ENCODE assay signal across 24 mouse cellular contexts in genomic region chr8:119156454-119156921, GRCm38 (mm10).
DNase-seq lines count a peak whose midpoint lies in the region; TF ChIP-seq lines count a peak whose summit lies in the region.
"Had no signal": no experiment of that assay in that cellular context is flagged by ENCODE, and none has a peak within 500 bp of the region (broad histone marks: within the 10 kb centered on the region; RNA-seq: fewer than 3 reads in every experiment).

No protein-coding gene starts in this region.

- H3K27me3 ChIP-seq in myocyte (ENCODE audit: control insufficient read depth, insufficient read depth, insufficient read length): no peaks in the 10 kb centered on the region
- H3K27me3 ChIP-seq: embryonic facial prominence, embryonic 13.5 days; forebrain, embryonic 15.5 days; heart, embryonic 13.5 days; limb, embryonic 15.5 days; lung, embryonic 15.5 days had no signal

- no peak overlapping the region for H3ac ChIP-seq in myocyte (ENCODE audit: control insufficient read depth, insufficient read length)

- no peak overlapping the region for H3K4me3 ChIP-seq in myocyte
- H3K4me3 ChIP-seq: embryonic facial prominence, embryonic 13.5 days; erythroblast, embryonic 14.5 days; forebrain, embryonic 15.5 days; heart, adult 2 months; heart, embryonic 13.5 days; limb, embryonic 15.5 days; lung, embryonic 15.5 days had no signal

- TF ChIP-seq POLR2A in myocyte (IDR thresholded peaks at IDR 0.05; ENCODE audit: insufficient read length, low read depth): no peak

- peak overlapping the region; percentile 18 for H3K4me2 ChIP-seq in myocyte (ENCODE audit: low read depth)
- H3K4me2 ChIP-seq: embryonic facial prominence, embryonic 13.5 days; forebrain, embryonic 15.5 days; heart, embryonic 13.5 days; limb, embryonic 15.5 days; lung, embryonic 15.5 days had no signal

- H3K36me3 ChIP-seq in myocyte (ENCODE audit: control insufficient read depth, insufficient read depth): no peaks in the 10 kb centered on the region
- H3K36me3 ChIP-seq: embryonic facial prominence, embryonic 13.5 days; forebrain, embryonic 15.5 days; heart, embryonic 13.5 days; limb, embryonic 15.5 days; lung, embryonic 15.5 days had no signal

- no peaks in the 10 kb centered on the region for H3K79me2 ChIP-seq in myocyte (ENCODE audit: control insufficient read depth, insufficient read depth)

- peak; percentile 53 to 73 for DNase-seq in cerebellum, postnatal 14 days
- DNase-seq in cerebellum, adult 18-20 months: no peak
- DNase-seq in lung, postnatal 10 days: peak; percentile 19
- no peak for DNase-seq in lung, adult 18-20 months
- DNase-seq in layer of hippocampus, adult 8-10 months (ENCODE audit: low spot score in 2 of 2): peak; percentile 47 to 66
- no peak for DNase-seq in embryo, embryonic 10 days (ENCODE audit: low spot score)
- no peak for DNase-seq in spleen, postnatal 36 days (ENCODE audit: low spot score in 2 of 2)
- DNase-seq: adrenal gland, postnatal 14 days; cerebellum, postnatal 25 days; embryo, embryonic 11 days; gastrocnemius, postnatal 36 days; heart, adult 2 months; heart, postnatal 14 days; kidney, adult 2 months; kidney, postnatal 10 days; lung, postnatal 4 days; thymus, adult 18-20 months had no signal

TF ChIP-seq in myocyte, 11 proteins besides CTCF, POLR2A, EP300 and RAD21:
- TF ChIP-seq SRF (IDR thresholded peaks at IDR 0.05; ENCODE audit: control insufficient read depth, insufficient read length, low read depth) (no peak), MAX (IDR thresholded peaks at IDR 0.05; ENCODE audit: low read depth) (no peak), TCF3 (IDR thresholded peaks at IDR 0.05; ENCODE audit: insufficient read length, low read depth) (no peak), TCF12 (IDR thresholded peaks at IDR 0.05; ENCODE audit: insufficient read depth, poor library complexity, severe bottlenecking) (no peak), POLR2AphosphoS2 (IDR thresholded peaks at IDR 0.05; ENCODE audit: insufficient read length, low read depth) (no peak), CEBPB (IDR thresholded peaks at IDR 0.05; ENCODE audit: insufficient read depth, poor library complexity, severe bottlenecking) (no peak), E2F4 (IDR thresholded peaks at IDR 0.05; ENCODE audit: insufficient read depth) (no peak), USF1 (IDR thresholded peaks at IDR 0.05; ENCODE audit: low read depth) (no peak), MYOD1 (IDR thresholded peaks at IDR 0.05; ENCODE audit: control insufficient read depth in 1 of 3, insufficient read length in 2 of 3, low read depth in 2 of 3) (peak in 2 of 3 experiments; percentile 42 to 57)

Comparison
In these comparisons a context has a peak if more than half of its experiments do, and no peak if none do; other contexts are left out.
1. DNase-seq: peak in cerebellum, postnatal 14 days (2 of 2), lung, postnatal 10 days (single experiment) and layer of hippocampus, adult 8-10 months (2 of 2); none in cerebellum, adult 18-20 months (0 of 2), lung, adult 18-20 months (0 of 2), embryo, embryonic 10 days (single experiment) and spleen, postnatal 36 days (0 of 2).